In the genomic region with DNA sequence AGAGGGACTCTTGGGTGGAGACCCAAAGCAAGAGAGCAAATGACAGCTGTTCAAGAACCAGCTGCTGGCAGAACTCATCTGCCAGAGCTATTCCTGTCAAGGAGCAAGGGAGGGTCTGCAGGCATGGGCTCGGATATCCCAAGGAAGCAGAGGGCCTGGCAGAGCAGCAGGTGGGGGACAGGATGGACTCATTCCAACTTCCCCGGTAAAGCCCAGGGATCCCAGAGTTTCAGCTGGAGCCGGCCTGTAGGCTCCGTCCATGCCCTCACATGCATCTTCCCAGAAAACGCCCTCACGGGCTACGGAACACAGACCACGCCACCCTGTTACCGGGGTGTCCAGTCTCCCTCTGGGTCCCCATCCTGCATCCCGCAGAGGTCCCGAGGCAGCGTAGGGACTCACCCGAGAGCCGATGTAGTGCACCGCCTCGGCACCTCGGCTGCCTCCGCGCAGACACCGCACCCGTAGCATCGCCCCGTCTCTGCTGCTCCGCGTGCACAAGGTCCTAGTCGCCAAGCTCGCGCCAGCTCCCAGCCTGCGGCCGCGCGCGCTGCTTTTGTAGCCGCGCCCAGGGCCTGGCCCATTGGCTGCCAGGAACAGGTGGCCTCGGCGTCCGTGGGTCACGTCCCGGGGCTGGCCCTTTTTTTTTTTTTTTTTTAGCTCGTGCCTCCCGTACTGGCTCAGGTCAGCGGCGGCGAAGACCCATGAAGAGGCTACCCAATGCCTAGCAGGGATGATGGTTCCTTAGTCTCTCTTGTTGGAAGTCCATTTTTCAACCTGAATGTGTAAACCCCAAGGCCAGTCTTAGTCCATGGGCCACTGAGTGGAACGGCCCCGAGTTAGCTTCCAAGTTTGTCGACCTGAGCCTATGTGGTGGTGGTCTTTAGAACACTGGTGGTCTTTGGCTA, we compare ENCODE assay signal across 8 mouse cellular contexts. TPM values are rescaled to one million over a fixed set of nuclear protein-coding genes. Genes with fewer than 3 reads are reported as not detected.
DNase-seq lines count a peak whose midpoint lies in the region; ATAC-seq lines count a peak whose summit lies in the region.

Gene Gatm, minus strand, starts transcription at position 558 of the 908 bp plus-strand sequence.

- DNase-seq in adrenal gland, postnatal 10 days, result peak; percentile 75
- peak; percentile 51 for DNase-seq in embryo, embryonic 11.5 days (ENCODE audit: low read depth, low spot score)
- DNase-seq in gastrocnemius, postnatal 25 days, result peak; percentile 74
- peak; percentile 73 to 93 for DNase-seq in left cerebral cortex, postnatal 10 days (ENCODE audit: extremely low spot score in 1 of 2, low spot score in 2 of 2)
- peak; percentile 86 for DNase-seq in right cerebral cortex, adult 18-20 months
- peak; percentile 15 to 50 for DNase-seq in urinary bladder, postnatal 36 days (ENCODE audit: low spot score in 2 of 2)

- intact Hi-C loops in left cerebral cortex, postnatal 10 days (cut with DNase I), result loop anchor here (5.0 kb wide), 2 partner anchors 39 to 234 kb away; no protein-coding TSS in a partner anchor

- ATAC-seq in inflammation-experienced regulatory T-cells, adult 6 months, result peak; percentile 28
- ATAC-seq in megakaryocyte, adult 5-6 weeks (ENCODE audit: poor library complexity, severe bottlenecking), result peak; percentile 96

RNA-seq across cellular contexts. Expression of gene Gatm, which starts in this region (rescaled TPM):
- total RNA-seq in adrenal gland, postnatal 10 days (2021), result 10 to 100 TPM; 12.5 to 16.5 TPM
- total RNA-seq in gastrocnemius, postnatal 25 days (2021), result 10 to 100 TPM in 1 of 2 experiments, 1 to 10 TPM in 1; 9.3 to 12.7 TPM
- polyA plus RNA-seq in inflammation-experienced regulatory T-cells, adult 6 months (2017; shearing (Covaris generic)), result 1 to 10 TPM in 1 of 3 experiments, under 1 TPM in 2; 0.32 to 1.7 (median 0.46) TPM
- 10 to 100 TPM; 64.7 to 71.5 TPM for total RNA-seq in left cerebral cortex, postnatal 10 days (2021)
- total RNA-seq in megakaryocyte, adult 5-6 weeks (2015), result 19.8 and 29.9 TPM in 2 replicates
- 13.7 and 20.8 TPM in 2 replicates for total RNA-seq in megakaryocyte, adult 5-6 weeks (2017)

Comparison
In these comparisons a context has a peak if more than half of its experiments do, and no peak if none do; other contexts are left out.
1. Peak in every context shown above with its lines: DNase-seq and ATAC-seq.
2. DNase-seq: peak in every context shown above with its lines; median percentile 86 in right cerebral cortex, adult 18-20 months; 83 in left cerebral cortex, postnatal 10 days; 75 in adrenal gland, postnatal 10 days; 74 in gastrocnemius, postnatal 25 days; 51 in embryo, embryonic 11.5 days; 32 in urinary bladder, postnatal 36 days.